Mouse (Mus musculus) cerebellum, adult 9-11 months (tissue): ENCODE data around the gene Esr1.
"Not testable (repeated sequence)": the region's sequence is repeated elsewhere in the genome, so short reads cannot be mapped to it uniquely, and the experiment has no call there.

ENCODE experiments used
- DNase-seq: peaks from one replicate; pipeline ENCODE4 v3.0.0; 2022

Gene Esr1

GRCm38 (mm10) chr10:4709915-4710314 is 98.5 kb downstream of the Esr1 start:
- DNase-seq = no peak

- DNase-seq = no peak
Observed at GRCm38 (mm10) chr10:4711434-4711833, 100.0 kb downstream of the Esr1 start.

- no peak for DNase-seq
Observed at GRCm38 (mm10) chr10:4712061-4712908, 100.9 kb downstream of the Esr1 start.

- no peak for DNase-seq
Observed at GRCm38 (mm10) chr10:4713398-4713797, 102.0 kb downstream of the Esr1 start.

- no peak for DNase-seq
Observed at GRCm38 (mm10) chr10:4724851-4725250, 113.5 kb downstream of the Esr1 start.

GRCm38 (mm10) chr10:4726141-4726540 is 114.7 kb downstream of the Esr1 start:
- DNase-seq = no peak

GRCm38 (mm10) chr10:4732328-4732727 is 120.9 kb downstream of the Esr1 start:
- DNase-seq = no peak

GRCm38 (mm10) chr10:4733987-4734386 is 122.6 kb downstream of the Esr1 start:
- DNase-seq = no peak

GRCm38 (mm10) chr10:4734942-4735341 is 123.5 kb downstream of the Esr1 start:
- no peak for DNase-seq

- no peak for DNase-seq
Observed at GRCm38 (mm10) chr10:4738311-4738710, 126.9 kb downstream of the Esr1 start.

GRCm38 (mm10) chr10:4751091-4751490 is 139.7 kb downstream of the Esr1 start:
- not testable (repeated sequence) for DNase-seq

GRCm38 (mm10) chr10:4752977-4753376 is 141.6 kb downstream of the Esr1 start:
- no peak for DNase-seq

GRCm38 (mm10) chr10:4775541-4775940 is 164.1 kb downstream of the Esr1 start:
- no peak for DNase-seq

- no peak for DNase-seq
Observed at GRCm38 (mm10) chr10:4776007-4776713, 164.8 kb downstream of the Esr1 start.

GRCm38 (mm10) chr10:4776714-4777090 is 165.3 kb downstream of the Esr1 start:
- DNase-seq = no peak

GRCm38 (mm10) chr10:4777996-4778395 is 166.6 kb downstream of the Esr1 start:
- DNase-seq = no peak

- no peak for DNase-seq
Observed at GRCm38 (mm10) chr10:4780926-4781325, 169.5 kb downstream of the Esr1 start.

GRCm38 (mm10) chr10:4787003-4787628 is 175.7 kb downstream of the Esr1 start:
- no peak for DNase-seq

GRCm38 (mm10) chr10:4798268-4798808 is 186.9 kb downstream of the Esr1 start:
- DNase-seq = no peak

- DNase-seq = no peak
Observed at GRCm38 (mm10) chr10:4824366-4824765, 213.0 kb downstream of the Esr1 start.

- no peak for DNase-seq
Observed at GRCm38 (mm10) chr10:4830592-4830991, 219.2 kb downstream of the Esr1 start.

GRCm38 (mm10) chr10:4838099-4838498 is 226.7 kb downstream of the Esr1 start:
- DNase-seq = no peak

- DNase-seq = no peak
Observed at GRCm38 (mm10) chr10:4841039-4841438, 229.6 kb downstream of the Esr1 start.

GRCm38 (mm10) chr10:4847523-4847922 is 236.1 kb downstream of the Esr1 start:
- no peak for DNase-seq
